Mouse (Mus musculus) fibroblast of lung, adult 2 months (primary cell): ENCODE data around the gene Nr1h3.

Source experiments
- DNase-seq: peaks from one replicate; pipeline ENCODE4 v3.0.0-alpha.2; 2011; ENCODE audit warnings: low read depth

The Nr1h3 gene

DNA sequence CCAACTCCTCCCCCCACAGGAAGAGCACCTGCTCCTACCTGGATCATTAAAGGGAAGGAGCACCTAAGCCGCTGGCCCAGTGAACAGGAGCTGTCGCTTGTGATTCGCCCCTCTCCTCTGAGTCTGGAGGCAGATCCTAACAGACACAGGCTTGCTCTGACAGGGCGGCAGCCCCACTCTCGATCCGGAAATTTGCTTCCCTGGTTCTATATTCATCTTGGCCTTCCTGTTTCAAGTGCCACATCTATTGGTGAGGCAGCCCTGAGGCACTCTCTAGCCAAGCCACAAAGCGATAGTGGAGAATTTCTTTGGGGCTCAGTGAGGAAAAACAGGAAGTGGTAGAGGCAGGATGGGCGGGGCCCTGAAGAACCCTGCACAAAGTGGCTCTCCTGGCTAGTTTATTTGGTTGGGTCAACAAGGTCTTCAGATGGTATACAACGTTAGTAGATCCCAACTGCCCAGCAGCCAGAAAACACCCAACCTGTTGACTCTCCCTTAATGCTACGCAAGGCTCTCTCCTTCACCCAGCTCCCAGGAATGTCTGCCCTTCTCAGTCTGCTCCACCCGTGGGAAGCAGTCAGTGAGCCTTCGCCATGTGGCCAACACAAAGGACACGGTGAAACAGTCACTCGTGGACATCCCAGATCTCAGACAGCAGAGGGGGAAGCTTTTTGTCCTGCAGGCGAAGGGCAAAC lies 18.8 kb downstream of the Nr1h3 start, which contains the start of gene Madd:
TSS of gene Madd (minus strand) at position 127 of the 695 bp plus-strand sequence.
- DNase-seq: no peak

DNA sequence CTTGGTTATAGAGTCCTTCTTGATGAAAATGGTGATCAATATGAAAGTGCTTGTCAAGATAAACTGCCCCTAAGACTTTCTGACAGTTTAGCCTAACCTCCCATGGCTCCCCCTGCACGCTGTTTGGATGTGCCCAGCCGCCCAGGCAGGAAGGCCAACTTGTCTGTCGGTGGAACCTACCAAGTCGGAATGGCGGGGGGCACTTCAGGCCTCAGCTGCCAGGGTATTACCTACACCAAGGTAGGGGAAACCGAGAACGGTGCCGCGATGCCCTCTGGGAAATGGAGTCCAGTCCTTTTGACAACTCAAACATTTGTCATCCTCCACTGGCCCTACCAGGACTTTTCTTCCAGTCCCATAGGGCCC lies 19.5 kb downstream of the Nr1h3 start:
- peak; percentile 60 for DNase-seq

DNA sequence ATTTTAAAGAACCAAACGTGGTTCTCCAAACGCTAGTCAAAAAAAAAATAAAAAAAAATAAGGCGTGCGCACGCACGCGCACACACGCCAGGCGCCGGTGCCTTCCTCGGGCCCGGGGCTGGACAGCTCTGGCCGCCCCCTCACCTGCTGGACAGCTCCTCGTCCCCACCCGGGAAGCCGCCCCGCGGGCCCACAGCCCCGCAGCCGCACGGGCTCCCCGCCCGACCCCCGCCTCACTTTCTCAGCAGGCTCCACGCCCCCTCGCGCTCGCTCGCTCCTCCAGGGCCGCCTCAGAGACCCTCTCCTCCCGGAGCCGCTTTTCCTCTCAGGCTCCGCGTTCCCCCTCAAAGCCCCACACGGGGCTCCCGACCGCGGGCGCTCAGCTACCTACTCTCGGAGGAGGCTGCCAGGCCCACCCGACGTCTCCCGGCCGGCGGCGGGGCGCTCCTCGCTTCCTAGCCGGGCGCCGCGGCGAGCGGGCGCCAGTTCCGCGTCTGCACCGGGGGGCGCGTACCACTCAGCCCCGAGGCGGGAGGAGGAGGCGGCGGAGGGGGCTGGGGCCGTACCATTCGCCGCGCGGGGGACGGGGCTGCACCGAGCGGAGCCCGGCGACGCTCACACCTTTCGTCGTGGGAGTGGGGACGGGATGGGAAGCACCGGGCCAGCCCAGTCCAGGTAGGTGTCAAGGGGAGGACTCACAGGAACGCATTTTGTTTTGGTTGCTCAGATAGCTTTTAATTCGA lies 20.1 kb downstream of the Nr1h3 start:
- DNase-seq: no peak

DNA sequence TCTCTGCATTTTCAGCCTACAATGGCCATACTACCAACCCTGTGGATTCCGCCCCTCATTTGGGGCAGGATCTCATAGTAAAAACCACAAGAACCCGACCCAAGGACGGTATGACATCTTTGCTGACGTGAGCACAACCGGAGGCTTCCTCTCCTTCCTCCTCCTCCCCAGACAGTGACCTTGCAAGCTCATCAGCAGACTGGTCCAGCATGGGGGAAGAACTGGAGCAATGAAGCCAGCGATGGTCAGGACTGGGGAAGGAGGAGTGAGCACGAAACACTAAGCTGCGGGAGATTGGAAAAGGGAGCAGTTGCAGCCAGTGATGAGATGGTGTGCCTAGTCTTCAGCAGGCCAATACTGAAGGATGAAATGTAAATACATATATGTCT lies 20.6 kb downstream of the Nr1h3 start:
- DNase-seq: no peak

DNA sequence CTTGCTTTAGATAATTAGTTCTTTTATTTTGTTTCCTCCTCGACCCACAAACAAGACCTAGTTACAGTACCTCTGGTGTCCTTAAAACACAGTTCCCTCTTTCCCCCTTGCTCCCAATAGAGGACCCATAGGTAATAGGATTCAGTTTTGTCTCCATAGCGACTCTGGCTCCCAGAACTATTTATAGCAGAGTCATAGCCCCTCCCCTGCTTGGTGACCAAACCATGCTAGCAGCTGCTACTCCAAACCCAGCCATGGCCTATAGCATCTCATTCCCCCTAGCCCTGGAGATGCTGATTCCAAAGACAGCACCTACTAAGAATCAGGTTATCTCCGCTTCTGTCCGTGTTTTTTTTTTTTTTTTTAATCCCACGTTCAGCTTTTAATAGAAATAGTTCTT lies 21.9 kb downstream of the Nr1h3 start:
- no peak for DNase-seq

DNA sequence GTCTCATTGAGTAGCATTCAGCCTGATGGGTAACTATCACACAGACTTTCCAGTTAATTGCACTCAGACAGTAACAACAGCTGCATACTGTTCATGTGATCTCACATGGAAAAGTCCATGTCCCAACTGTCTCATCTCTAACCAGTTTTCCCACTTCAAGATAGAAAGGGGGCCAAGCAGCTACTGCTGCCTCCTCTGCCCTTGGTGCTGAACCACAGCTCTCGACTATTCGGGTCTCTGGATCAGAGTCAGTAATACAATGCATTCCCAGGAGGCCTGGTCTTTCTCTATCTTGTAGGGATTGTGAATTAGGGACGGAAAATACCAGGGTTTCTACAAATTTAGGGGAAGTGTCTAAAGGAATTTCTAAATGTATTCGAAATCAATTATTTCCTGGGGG lies 22.8 kb downstream of the Nr1h3 start:
- no peak for DNase-seq

DNA sequence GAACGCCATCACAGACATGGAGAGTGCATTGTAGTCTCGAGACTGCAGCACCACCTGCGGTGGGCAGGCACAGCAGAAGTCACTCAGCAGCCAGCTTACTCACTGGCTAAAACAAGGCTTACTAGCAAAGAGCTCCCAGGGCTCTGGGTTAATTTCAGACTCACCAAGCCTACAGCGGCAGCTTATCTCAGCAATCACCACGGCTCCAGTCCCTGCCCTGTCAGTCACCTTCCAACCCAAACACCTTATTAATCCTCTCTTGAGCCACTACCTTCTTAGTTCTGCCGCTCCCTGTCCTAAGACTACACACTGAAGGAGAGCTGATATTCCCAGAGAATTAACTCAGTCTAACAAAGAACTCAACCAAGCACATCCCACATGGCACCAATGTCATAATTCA lies 26.4 kb downstream of the Nr1h3 start:
- DNase-seq: no peak

DNA sequence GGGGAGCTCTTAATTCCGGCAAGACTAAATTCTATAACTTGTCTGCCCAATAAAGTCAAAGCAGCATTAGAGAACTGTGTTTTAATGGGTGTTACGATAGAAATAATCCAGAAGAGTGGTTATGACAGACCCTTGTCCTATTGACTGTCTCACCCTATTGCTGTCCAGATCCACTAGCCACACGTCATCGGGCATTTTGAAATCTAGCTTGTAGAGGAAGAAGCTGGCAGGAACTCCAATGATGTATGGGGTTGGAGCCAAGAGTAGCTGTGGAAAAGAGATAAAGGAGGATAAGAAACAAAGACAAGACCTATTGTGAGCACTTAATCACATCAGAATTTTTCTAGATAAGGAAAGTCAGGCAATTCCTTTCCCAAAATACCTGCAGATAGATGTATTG lies 27.1 kb downstream of the Nr1h3 start:
- no peak for DNase-seq

DNA sequence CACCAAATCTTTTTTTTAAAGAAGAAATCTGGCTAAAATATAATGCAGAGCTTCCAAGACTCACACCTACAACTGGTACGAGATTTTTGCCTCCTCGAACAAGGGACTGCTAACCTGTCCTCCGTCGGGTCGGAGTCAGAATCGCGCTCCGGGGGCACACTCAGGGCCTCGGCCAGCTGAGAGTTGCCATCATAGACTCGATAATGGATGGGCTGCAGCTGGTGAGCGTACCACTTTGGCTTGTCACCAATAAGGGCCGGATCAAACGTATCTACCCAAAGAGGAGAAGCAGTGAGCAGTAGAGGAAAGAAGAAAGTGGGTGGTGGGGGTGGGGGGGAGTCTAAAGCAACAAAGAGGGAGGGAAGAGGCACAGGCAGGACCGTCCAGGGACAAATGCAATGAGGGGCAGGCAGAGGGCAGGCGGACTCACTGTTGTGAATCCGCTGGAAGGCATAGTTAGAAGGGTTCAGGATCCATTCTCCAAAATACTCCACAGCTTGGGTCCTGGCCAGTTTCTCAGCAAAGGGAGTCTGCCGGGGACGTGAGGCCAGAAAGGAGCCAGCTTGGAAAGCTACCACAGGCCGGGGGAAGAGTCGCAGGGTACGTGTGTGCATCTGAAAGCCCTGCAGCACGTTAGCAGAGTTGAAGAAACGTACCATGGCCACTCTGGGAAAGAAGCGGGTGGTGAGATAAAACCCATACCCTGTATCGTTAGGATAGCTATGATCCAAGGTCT lies 32.9 kb downstream of the Nr1h3 start:
- DNase-seq: no peak

DNA sequence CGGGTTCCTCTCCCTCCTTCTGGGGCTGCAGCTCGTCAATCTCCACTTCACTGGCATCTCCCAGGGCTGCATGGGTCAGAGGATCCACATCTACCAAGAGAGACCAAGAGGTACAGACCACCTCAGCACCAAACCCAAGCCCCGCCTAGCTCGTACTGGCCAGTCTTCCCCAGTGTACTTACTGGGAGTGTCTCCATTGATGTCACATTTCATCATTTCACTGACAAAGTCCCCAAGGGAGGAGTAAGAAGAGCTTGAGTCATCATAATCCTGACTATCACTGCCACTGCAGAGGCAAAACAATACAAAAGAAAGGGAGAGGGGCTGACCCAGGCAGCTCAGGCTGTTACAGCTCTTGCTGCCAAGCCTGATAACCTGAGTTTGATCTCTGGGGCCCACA lies 35.0 kb downstream of the Nr1h3 start:
- no peak for DNase-seq

DNA sequence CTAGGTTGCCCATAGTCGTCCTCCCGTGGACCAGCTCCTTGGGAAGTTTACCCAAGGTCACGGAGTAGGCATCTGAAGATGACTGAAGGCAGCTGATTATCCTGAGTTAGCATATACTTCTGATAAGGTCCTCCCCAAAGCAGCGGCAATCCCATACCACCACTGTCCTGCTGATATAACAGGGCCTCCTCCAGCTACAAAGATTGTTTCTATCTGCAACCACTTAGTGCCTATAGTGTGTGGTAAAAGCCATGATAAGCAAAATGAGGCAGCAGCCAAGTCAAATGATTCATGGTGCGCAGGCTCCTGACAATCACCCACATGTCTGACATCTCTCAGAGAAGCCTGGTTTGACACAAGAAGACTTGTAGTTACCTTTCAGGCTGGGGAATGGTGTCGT lies 37.6 kb downstream of the Nr1h3 start:
- DNase-seq: no peak

DNA sequence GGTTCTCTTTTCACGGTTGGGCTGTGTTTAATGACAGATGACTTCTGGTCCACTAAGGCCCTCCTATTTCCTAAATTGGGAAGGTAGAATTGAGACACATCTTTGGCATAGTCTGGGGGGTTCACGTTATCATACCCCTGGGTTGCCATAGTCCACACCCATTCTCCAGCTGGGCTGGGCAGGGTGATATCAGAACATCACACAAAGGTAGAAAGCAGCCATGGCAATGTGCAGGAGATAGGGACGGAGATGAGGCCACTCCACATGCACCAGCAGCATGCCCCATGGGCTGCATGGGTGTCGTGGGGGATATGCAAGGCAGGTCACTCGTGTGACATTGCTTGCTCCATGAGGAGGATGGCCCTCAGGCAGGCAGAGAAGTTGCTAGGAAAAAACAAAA lies 39.1 kb downstream of the Nr1h3 start:
- no peak for DNase-seq

DNA sequence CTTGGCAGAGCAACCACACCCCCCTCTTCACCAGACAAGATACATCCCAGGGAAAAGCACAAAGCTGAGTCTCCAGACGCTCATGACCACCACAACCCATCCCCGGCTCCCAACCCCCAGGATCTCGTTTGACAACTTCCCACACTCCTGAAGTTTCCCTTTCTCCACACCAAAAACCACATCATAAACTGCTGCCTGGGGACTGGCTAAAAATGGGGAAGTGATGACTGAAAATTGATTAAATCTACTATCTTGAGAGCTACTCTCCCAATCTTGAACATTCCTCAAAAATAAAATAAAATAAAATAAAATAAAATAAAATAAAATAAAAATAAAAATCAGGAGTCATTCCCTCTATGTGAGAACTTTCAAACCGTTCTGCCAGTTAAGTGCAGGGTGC lies 39.7 kb downstream of the Nr1h3 start:
- DNase-seq: no peak

DNA sequence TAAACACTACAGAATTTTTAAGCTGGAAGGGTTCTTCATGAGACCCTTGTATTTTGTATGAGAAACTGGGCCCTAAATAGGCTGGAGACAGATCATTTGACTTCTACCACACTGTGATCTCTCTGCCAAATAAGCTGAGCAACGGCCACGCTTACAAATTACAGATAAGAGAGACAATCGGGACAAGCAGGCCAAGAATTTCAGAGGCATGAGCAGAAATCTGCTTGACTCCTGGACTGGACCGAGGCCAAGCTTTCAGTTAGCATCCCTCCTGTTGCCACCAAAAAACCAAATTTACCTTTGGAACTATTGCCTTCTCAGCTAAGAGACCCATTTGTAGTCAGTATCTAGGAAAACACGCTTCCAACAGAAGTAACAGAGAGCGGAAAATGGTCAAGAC lies 42.0 kb downstream of the Nr1h3 start:
- DNase-seq: no peak

DNA sequence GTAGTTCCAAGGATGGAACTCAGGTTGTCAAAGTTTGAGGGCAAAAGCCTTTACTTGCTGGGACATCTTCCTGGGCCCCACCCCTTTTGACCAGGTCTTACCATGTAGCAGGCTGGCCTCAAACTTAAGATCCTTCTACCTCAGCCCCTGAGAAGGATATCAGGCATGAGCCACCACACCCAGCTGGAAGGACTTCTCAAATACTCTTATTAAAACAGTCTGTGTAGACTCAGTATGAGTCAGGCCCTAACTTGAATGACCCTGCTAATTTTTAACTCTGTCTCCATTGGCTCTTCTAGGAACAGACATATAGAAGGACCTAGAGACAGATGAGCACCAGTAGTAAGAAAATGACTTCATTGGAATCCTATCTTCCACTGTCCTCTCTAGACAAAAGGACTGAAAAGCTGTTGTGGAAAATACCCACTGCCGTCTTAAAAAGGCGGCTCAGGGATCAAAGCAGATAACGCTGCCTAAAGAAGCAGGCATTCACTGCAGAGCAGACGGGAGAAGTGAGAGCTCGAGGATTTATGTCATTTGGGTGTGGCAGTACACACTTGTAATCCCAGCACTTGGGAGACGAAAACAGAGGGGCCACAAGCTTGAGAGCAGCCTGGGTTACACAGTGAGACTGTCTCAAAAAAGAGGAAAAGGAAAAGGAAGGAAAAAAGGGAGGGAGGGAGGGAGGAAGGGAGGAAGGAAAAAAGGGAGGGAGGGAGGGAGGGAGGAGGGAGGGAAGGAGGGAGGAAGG lies 45.5 kb downstream of the Nr1h3 start:
- no peak for DNase-seq

DNA sequence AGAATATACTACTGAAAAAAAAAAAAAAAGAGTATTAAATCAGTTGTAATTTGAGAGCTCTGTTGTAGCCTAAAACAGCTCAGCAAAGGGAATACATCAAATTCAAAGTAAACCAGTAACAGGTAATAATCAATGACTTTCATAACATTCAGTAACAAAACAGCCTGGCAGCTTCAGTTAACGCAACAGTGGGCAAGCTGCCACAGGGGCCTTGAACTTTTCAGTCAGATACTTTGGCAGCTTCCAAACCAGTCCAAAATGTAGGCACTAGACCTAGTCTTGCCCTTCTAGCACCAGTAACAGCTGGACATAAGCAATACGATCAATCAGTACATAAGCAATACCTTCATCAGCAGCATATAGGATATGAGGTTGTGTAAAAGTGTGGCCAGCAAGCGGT lies 48.5 kb downstream of the Nr1h3 start:
- no peak for DNase-seq

DNA sequence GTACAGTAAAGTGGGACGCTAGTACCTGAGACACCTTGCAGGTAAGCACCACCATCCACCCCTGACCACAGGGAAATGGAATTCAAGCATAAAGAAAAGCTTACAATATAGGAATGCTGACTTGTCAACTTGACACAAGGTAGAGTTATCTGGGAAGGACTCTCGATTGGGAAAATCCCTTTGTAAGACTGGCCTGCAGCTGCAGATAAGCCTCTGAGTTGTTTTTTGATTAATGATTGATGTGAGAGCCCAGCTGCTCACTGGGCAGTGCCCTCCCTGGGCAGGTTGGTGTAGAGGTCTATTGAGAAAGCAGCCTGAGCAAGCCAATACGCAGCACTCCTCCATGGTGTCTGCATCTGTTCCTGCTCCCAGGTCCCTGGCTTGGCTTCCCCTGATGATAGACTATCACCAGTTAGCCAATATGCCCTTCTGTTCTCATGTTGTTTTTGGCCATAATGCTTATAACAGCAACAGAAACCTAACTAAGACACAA lies 49.7 kb downstream of the Nr1h3 start:
- DNase-seq: no peak

DNA sequence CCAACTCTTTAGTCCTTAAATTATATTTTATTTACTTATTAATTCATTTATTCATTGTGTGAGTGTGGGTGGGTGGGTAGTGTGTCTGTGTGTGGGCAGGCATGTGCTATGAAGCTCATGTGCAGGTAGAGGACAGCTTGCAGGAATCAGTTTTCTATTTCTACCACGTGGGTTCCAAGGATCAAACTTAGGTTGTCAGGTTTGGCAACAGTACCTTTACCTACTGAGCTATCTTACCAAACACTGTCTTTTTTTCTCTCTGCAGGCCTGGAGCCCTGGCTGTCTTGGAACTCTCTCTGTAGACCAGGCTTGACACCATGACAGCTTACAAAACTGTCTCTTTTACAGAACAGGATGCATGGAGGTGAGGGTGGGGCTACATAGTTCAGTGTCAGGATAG lies 51.3 kb downstream of the Nr1h3 start:
- no peak for DNase-seq

DNA sequence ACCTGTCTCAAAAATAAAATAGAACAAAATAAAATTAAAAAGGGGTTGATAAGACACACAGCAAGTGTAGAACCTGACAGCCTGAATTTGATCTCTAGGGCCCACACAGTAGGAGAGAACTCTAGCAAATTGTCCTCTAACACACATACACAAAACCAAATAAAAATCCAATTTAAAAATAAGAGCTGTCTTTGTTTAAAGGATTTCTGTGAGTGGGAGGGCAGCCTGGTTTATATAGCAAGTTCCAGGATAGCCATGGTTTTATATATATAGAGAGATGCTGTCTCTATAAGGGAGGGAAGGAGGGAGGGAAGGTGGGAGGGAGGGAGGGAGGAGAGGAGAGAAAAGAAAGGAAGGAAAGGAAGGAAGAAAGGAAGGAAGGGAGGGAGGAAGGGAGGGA lies 54.5 kb downstream of the Nr1h3 start:
- DNase-seq: no peak

DNA sequence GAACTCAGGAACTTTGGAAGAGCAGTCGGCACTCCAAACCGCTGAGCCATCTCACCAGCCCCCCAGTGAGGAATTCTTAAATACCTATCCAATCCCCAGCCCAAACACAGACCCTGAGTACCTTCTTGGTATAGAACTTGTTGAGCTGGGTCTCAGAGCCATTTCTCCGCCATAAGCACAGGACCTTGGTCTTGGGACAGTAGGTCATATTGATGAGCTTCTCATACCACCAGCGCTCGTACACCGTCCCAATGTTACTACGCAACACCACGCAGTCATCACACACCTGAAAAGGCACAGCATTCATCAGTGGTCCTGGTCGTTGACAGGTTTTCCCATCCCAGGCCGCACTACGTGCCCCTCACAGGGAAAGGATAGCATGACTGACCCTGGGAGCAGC lies 59.2 kb downstream of the Nr1h3 start:
- no peak for DNase-seq

DNA sequence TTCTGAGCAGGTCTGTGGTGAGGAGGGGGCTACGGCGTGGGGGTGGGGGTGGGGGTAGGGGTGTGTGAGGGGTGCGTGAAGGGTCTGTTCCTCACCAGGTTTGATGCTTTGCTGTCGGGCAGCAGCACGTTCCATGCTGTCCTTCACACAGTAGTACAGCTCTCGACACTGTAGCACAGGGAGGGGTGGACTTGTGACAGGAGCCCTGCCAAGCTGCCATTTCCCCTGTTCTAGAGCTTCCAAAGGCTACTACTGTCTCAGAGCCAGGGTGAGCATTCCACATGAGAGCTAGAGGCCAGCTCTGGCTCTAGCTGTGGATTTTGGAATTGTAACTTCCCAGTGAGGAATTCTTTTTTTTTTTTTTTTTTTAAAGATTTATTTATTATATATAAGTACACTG lies 59.7 kb downstream of the Nr1h3 start:
- DNase-seq: no peak

DNA sequence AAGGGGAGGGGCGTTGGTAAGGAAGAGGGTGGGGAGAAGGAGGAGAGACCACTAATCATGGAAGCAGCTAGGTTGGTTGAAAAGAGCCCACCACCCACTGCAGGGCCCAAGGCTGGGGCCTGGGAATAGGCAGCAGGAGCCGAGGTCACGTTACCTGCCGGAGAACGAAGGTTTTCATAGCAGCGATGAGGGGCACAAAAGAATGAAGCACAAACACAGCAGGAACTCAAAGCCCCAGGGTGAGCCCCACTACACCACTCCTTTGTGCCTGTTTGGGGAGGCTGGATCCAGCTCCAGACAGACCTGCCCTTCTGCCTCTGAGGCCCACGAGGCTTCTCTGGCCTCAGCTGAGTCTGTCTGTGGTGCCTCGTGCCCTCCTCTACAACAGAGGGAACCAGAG lies 62.9 kb downstream of the Nr1h3 start:
- DNase-seq: no peak
